Mouse (Mus musculus) neural tube, embryonic 14.5 days (tissue): Measurements from ENCODE around the gene Usp21. TPM values are rescaled to one million over a fixed set of nuclear protein-coding genes. Genes with fewer than 3 reads are reported as not detected.

ENCODE experiments used
- ATAC-seq: fragments of 200-750 bp; cut with Nextera tagmentation; 2 replicates; pipeline ENCODE4 v1.8.0; 2017; ENCODE audit warnings: low read depth, mild to moderate bottlenecking, moderate TSS enrichment, moderate library complexity
- H3K27ac ChIP-seq: fragments of 300-500 bp; sonication (generic); 2 replicates; pipeline ENCODE4 v1.5.1; 2014; ENCODE audit warnings: low read depth, mild to moderate bottlenecking, control low read depth, low read length, moderate library complexity, mixed read lengths
- H3K27me3 ChIP-seq: fragments of 300-500 bp; sonication (generic); 2 replicates; pipeline ENCODE4 v1.6.1; 2014; ENCODE audit warnings: low read length; ENCODE audit not compliant: control insufficient read depth, insufficient read depth
- H3K36me3 ChIP-seq: fragments of 300-500 bp; sonication (generic); 2 replicates; pipeline ENCODE4 v1.6.1; 2014; ENCODE audit warnings: low read length, mixed read lengths; ENCODE audit not compliant: control insufficient read depth, insufficient read depth
- H3K4me1 ChIP-seq: fragments of 300-500 bp; sonication (generic); 2 replicates; pipeline ENCODE4 v1.6.1; 2014; ENCODE audit warnings: low read length; ENCODE audit not compliant: control insufficient read depth, insufficient read depth
- H3K4me2 ChIP-seq: fragments of 300-500 bp; sonication (generic); 2 replicates; pipeline ENCODE4 v1.6.1; 2014; ENCODE audit warnings: mild to moderate bottlenecking, low read depth, low read length, control low read depth
- H3K4me3 ChIP-seq: fragments of 300-500 bp; sonication (generic); 2 replicates; pipeline ENCODE4 v1.5.1; 2014; ENCODE audit warnings: low read depth, low read length, control low read depth, mixed read lengths
- H3K9ac ChIP-seq: fragments of 300-500 bp; sonication (generic); replicated peaks from 2 replicates; pipeline ENCODE4 v1.6.1; 2014; ENCODE audit warnings: low read depth, mild to moderate bottlenecking, control low read depth, low read length, mixed read lengths
- H3K9me3 ChIP-seq: fragments of 300-500 bp; sonication (generic); 2 replicates; pipeline ENCODE4 v1.6.1; 2016; ENCODE audit warnings: low read length; ENCODE audit not compliant: control insufficient read depth
- WGBS: fragments of 180-500 bp; shearing (Covaris S2); extraction: QIAGEN DNeasy Blood & Tissue Kit; methylation state at CpG from one replicate; pipeline ENCODE4 v1.1.7; 2014; 5-methylcytosine and 5-hydroxymethylcytosine counted together
- polyA plus RNA-seq: library from polyadenylated mRNA; unstranded; fragments of >200 nt; fragmentation: Nextera tagmentation; extraction: Ambion mirVana; gene quantifications from 2 replicates; pipeline ENCODE4 v1.2.1, GENCODE M21; 2014

Usp21 gene
- polyA plus RNA-seq, 1 experiment from 2014 or later = 76.8 TPM

DNA sequence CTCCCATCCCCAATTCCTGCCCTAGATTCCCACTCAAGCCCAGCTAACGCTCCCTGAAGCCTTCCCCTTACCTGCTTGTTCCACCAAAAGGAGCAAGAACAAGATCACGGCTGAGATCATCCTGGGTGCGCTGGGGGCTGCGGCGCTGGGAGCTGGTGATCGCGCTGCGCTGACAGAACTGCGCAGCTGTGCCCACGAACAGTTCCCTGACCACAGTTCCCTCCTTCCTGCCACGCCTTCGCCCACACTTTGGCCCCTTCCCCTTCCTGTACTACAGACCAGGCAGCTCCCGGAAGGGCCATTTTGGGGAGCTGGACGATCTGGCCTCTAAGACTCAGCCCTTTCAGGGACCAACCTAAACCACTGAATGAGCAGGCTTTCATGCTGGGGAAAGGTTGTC lies 53.7 kb downstream of the Usp21 start, which contains the start of gene Fcer1g:
Gene Fcer1g, minus strand, starts transcription at position 240 of the 400 bp plus-strand sequence.
- Histone ChIP-seq H3K4me2 (no peak within 1 kb of the TSS), H3K4me1 (no peaks in the 10 kb centered on the region), H3K36me3 (peaks cover 46% of the 10 kb centered on the region), H3K9me3 (no peaks in the 10 kb centered on the region), H3K9ac (no peak within 1 kb of the TSS), H3K27ac (no peak within 1 kb of the TSS), H3K4me3 (no peak within 1 kb of the TSS), H3K27me3 (no peaks in the 10 kb centered on the region)
- no peak for ATAC-seq
- WGBS = 91% methylated on average over 14 of the region's 14 CpGs

DNA sequence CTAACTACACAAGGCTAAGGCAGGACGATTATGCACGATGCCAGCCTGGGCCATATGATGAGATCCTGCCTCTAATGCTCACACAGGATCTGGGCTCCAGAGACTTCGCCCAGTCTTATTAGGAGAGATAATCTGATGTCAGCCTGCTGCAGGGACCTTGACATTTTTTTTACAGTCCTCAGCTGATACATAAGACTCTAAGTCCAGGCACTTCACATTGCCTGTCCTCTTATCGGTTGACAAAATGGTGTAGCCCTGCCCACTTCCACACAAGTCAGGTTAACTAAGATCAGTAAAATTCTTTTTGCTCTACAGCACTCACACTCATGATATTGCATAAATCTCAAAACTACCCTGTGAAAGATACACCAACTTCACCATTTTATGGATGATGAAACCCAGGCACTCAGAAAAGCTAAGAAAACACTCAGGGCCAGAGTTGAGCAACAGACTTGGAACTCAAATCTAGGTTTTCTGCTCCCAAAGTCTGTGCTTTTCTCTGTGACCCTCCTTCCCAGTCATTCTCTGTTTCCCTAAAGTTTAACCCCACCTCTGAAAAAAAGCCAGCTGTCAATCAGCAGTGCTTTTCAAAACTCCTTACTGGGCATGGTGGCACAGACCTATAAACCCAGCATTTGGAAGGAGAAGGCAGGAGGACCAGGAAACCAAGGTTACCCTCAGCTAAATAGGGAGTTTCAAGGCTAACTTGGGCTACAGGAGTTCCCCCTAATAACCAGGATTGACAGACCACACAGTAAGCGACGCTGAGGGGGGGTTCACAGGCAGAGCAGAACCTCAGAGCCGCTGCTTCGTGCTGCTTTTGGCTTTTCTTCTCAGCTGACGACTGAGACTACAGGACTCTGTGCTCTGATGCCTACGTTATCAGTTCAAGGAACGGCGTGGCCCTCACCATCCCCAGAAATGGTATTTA lies 54.7 kb downstream of the Usp21 start:
- no peak for ATAC-seq
- Histone ChIP-seq H3K4me2 (no peak overlapping the region), H3K4me3 (no peak overlapping the region), H3K9me3 (no peaks in the 10 kb centered on the region), H3K27me3 (no peaks in the 10 kb centered on the region), H3K27ac (no peak overlapping the region), H3K36me3 (peaks cover 39% of the 10 kb centered on the region), H3K4me1 (no peaks in the 10 kb centered on the region), H3K9ac (no peak overlapping the region)
- WGBS = 87% methylated on average over 12 of the region's 12 CpGs

DNA sequence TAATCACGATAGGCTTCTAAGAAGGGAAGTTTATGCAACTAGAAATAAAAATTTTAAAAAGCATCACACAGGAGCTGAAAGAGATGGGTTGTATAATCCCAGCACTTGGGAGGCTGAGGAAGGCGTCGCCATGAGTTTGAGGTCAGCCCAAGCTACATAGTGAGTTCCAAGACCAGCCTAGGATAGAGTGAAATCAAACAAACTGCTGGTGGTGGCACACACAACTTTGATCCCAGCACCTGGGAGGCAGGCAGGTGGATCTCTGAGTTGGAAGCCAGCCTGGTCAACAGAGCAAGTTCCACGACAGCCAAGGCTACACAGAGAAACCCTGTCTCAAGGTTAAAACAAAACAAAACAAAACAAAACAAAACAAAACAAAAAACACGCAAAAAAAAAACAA lies 55.4 kb downstream of the Usp21 start:
- H3K36me3 ChIP-seq = peaks cover 32% of the 10 kb centered on the region
- H3K4me3 ChIP-seq = no peak overlapping the region
- no peak overlapping the region for H3K9ac ChIP-seq
- WGBS = 91% methylated on average over 5 of the region's 5 CpGs
- no peak overlapping the region for H3K27ac ChIP-seq
- H3K4me1 ChIP-seq = no peaks in the 10 kb centered on the region
- no peaks in the 10 kb centered on the region for H3K9me3 ChIP-seq
- ATAC-seq = no peak
- H3K27me3 ChIP-seq = no peaks in the 10 kb centered on the region
- H3K4me2 ChIP-seq = no peak overlapping the region

Other genes with a start within 250 kb of the Usp21 start
- 5.5 and 8.8 TPM in 2 replicates for gene Fcgr3, start 223.1 kb downstream of the Usp21 start, polyA plus RNA-seq
- 2.4 and 5.0 TPM in 2 replicates for gene Cfap126, start 174.1 kb downstream of the Usp21 start, polyA plus RNA-seq
- gene Sdhc, start 137.4 kb downstream of the Usp21 start, polyA plus RNA-seq = 297 and 334 TPM in 2 replicates
- 11.8 TPM in 1 of 2 replicates, not detected in the other for gene Mpz, start 137.3 kb downstream of the Usp21 start, polyA plus RNA-seq
- gene Pcp4l1, start 91.7 kb downstream of the Usp21 start, polyA plus RNA-seq = 31.8 and 41.6 TPM in 2 replicates
- gene Nr1i3, start 74.0 kb downstream of the Usp21 start, polyA plus RNA-seq = 0.20 and 0.32 TPM in 2 replicates
- gene Tomm40l, start 65.5 kb downstream of the Usp21 start, polyA plus RNA-seq = 41.5 and 45.5 TPM in 2 replicates
- 7.9 and 8.2 TPM in 2 replicates for gene Apoa2, start 62.9 kb downstream of the Usp21 start, polyA plus RNA-seq
- gene Fcer1g, start 53.6 kb downstream of the Usp21 start, polyA plus RNA-seq = 10.2 and 33.2 TPM in 2 replicates
- 1.3 and 2.6 TPM in 2 replicates for gene Adamts4, start 37.6 kb downstream of the Usp21 start, polyA plus RNA-seq
- gene Ndufs2, start 36.6 kb downstream of the Usp21 start, polyA plus RNA-seq = 234 and 253 TPM in 2 replicates
- gene B4galt3, start 17.7 kb downstream of the Usp21 start, polyA plus RNA-seq = 96.5 and 98.1 TPM in 2 replicates
- gene Ppox, start 6.8 kb downstream of the Usp21 start, polyA plus RNA-seq = 49.2 and 51.2 TPM in 2 replicates
- 116 and 124 TPM in 2 replicates for gene Ufc1, start 7.0 kb upstream of the Usp21 start, polyA plus RNA-seq
- gene Dedd, start 41.2 kb upstream of the Usp21 start, polyA plus RNA-seq = 48.0 and 49.7 TPM in 2 replicates
- 40.2 and 43.5 TPM in 2 replicates for gene Nit1, start 57.7 kb upstream of the Usp21 start, polyA plus RNA-seq
- 58.1 and 67.6 TPM in 2 replicates for gene Pfdn2, start 57.7 kb upstream of the Usp21 start, polyA plus RNA-seq
- 3.2 and 5.3 TPM in 2 replicates for gene Klhdc9, start 72.8 kb upstream of the Usp21 start, polyA plus RNA-seq
- 2.2 and 2.8 TPM in 2 replicates for gene Nectin4, start 82.1 kb upstream of the Usp21 start, polyA plus RNA-seq
- 0.25 and 0.61 TPM in 2 replicates for gene Arhgap30, start 101.0 kb upstream of the Usp21 start, polyA plus RNA-seq
- gene Usf1, start 123.3 kb upstream of the Usp21 start, polyA plus RNA-seq = 164 and 191 TPM in 2 replicates
- gene Tstd1, start 130.9 kb upstream of the Usp21 start, polyA plus RNA-seq = 2.9 and 3.8 TPM in 2 replicates
- gene F11r, start 149.5 kb upstream of the Usp21 start, polyA plus RNA-seq = 8.0 and 13.5 TPM in 2 replicates
- gene Alyref2, start 215.5 kb upstream of the Usp21 start, polyA plus RNA-seq = 30.1 and 32.7 TPM in 2 replicates
- not detected in 2 replicates for gene Itln1, start 247.3 kb upstream of the Usp21 start, polyA plus RNA-seq